Mouse (Mus musculus): ENCODE measurements around the gene 4930430A15Rik.

Gene 4930430A15Rik

DNA sequence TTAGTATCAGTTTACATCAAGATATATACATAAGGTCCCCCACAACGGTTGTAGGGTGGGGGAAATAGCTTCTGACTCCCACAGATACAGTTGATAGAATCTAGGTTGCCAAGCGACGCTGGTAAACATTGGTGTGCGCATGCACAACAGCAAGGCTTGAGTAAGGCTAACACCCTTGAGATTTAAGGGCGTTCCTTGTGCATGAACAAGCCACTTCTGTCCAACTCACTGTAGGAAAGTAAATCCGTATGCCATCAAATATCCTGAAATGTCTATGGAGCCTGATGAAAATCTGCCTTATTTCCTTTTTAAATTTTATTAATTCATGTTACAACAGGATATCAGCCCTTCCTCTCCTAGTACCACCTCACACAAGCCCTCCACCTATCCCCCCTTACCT is at the start of gene 4930430A15Rik:
4930430A15Rik (minus strand) TSS at position 101 of the 400 bp plus-strand sequence.
- in situ Hi-C loops (cut with MboI, MseI), result no loop called here

DNA sequence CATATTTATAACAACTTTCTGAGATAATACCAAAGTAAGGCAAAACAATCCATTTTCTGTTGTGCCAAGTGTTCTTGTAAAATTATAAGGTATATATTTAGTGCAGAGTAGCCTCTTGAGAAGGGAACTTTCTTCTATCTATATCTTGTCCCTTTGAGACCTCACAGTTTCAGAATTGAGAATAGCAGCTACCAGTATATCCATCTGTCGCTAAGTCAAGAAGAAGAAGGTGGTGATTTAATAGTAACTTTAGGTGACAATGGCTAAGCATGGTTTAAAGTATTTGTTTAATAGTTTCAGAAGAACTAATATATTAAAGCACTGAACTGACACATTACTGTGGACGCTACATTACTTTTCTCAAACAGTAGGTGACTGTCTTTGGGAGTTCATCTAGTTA is 44.6 kb upstream of the 4930430A15Rik start, which contains the start of gene Olfr1277:
Olfr1277 (minus strand) TSS at position 101 of the 400 bp plus-strand sequence.
- in situ Hi-C loops (cut with MboI, MseI), result no loop called here

DNA sequence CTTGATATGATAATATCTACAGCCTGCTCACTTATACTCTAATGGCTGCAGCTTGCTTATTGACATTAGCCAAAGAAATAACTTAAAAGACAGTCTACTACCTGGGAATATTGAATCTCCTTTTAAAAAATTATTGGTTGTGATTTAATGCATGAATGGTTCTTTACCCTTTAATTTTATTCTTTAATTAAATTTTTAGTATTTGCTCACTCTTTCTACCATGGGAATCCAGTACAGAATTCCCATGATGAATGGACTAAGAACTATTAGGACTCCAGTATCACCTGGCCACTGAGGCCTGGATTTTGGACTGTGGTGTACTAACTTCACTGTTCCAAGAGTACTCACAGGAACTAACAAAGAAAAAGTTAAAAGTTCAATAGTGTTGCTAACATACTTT is 24.8 kb upstream of the 4930430A15Rik start, which contains the start of gene Olfr1276:
Olfr1276 (plus strand) TSS at position 301 of the 400 bp plus-strand sequence.
- in situ Hi-C loops (cut with MboI, MseI), result no loop called here

DNA sequence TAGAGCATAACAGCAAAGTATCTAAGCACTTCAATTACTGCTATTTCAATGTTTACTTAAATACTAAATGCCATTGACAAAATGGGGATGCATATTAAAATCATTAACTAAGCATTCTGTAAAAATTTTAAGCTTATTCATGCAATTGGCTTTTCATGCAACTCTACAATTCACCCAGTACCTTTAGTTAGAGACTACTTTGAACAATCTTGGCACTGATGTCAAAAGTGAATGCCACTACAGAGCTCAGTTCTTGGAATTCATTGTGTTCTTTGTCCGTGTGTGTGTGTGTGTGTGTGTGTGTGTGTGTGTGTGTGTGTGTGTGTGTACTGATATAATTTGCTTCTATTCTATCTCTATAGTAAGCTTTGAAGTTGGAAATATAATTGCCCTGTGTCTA is 5.8 kb upstream of the 4930430A15Rik start, which contains the start of gene Olfr1275:
Olfr1275 (minus strand) TSS at position 101 of the 400 bp plus-strand sequence.
- in situ Hi-C loops (cut with MboI, MseI), result no loop called here

DNA sequence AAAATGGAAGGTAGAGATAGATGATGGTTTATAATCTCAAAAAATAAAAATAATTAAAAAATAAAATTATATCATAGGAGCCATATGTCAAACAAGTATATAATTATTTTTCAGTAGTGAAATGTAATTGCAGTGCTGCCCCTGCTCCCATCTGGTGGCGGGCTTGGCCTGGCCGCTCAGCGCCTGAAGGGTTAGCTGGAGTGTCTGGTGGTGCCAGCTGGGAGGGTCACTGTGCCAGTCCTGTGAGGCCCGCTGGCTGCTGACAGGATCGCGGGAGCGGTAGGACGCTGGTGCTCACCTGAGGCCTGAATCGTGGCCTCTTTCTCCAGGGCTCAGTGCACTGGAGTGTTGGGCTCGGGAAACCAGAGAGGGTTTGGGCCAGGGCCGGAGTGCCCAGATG is 47.3 kb downstream of the 4930430A15Rik start:
- in situ Hi-C loops (cut with MboI, MseI), result loop anchor here (10.0 kb wide), 1 partner anchor 1293 kb away; no protein-coding TSS in a partner anchor

DNA sequence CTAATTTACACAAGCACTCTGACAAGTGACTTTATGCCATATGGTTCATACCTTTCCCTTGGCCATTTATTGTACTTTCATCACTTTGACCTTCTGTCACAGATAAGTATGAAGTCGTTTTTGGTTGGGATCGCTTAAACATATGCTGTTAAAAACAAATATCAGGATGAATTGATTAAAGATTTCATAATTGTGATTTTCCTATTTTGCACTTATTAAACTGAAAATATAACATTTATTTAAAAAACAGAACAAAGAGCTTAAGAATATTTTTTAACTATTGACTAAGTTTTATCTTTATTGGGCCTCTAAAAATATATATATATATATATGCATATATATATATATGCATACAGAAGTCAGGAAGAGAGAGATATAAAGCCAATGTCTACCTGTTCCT is 76.6 kb downstream of the 4930430A15Rik start, which contains the start of gene Gm15130:
Gm15130 (minus strand) TSS at position 101 of the 400 bp plus-strand sequence.
- in situ Hi-C loops (cut with MboI, MseI), result no loop called here

DNA sequence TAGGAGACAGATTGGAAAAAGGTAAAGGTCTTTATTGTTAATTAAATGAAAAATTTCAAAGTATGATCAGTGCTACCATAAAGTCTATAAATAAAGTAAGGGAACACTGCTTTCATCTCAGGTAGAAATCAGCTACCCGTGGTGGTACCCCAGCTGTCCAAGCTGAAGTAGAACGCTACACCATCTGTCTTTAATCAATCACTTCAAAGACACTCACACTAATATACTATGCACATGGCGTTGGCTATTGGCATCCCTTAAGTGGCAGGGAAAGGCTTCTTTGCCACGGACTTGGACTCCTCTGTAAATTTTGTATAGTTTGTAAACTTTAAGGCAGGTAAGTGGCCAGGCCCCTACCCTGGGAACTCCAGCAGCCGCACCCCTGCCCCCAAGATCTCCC is 93.7 kb downstream of the 4930430A15Rik start:
- in situ Hi-C loops (cut with MboI, MseI), result no loop called here

Data from T-helper 1 cell (primary cell).